ENCODE assay signal across 8 mouse cellular contexts in the genomic region with DNA sequence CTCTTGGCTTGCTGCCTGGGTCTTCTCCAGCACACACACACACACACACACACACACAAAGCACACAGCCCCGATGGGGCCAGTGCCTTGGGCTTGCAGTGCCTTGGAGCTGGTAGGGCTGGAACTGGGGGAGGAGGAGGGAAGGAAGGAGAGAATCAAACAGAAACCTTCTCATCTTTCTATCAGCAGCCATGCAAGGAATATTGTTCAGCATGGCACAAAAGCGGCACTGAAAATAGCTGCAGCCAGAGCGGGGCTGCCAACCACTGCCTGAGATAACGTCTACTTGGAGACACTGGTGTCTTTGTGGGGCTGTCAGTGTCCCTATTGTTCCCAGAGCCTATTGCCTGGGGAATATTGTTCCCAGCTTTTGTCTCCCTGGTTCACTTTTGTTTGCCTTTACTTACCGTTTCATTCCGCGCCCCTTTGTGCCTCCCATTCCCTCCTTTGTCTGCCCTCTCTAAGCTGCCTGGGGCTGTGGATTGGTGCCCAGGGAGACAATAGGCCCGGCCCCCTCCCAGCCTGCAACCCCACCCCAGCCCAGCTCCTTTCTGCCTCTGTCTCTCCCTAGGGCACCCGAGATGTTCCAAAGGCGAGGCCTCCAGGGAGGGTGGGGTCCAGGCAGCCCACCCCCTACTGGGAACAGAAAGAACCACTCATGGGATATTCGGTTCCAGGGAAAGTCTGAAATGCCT.
DNase-seq lines count a peak whose midpoint lies in the region; ATAC-seq and TF ChIP-seq lines count a peak whose summit lies in the region.

No protein-coding gene starts in this region.

- H3K9me3 ChIP-seq in hindbrain, postnatal 0 days (ENCODE audit: low read length), result no peaks in the 10 kb centered on the region
- no peaks in the 10 kb centered on the region for H3K9me3 ChIP-seq in stomach, embryonic 15.5 days

- peak overlapping the region; percentile 56 for H3K9ac ChIP-seq in hindbrain, postnatal 0 days (replicated peaks; ENCODE audit: low read length)
- H3K9ac ChIP-seq in stomach, embryonic 15.5 days, result peak overlapping the region; percentile 44; the same call in 1 of the 2 replicates

- peak; percentile 20 for DNase-seq in gastrocnemius, postnatal 14 days
- no peak for DNase-seq in gastrocnemius, adult 18-20 months (ENCODE audit: low spot score)
- DNase-seq in frontal cortex, adult 2 months (ENCODE audit: extremely low spot score in 1 of 2, low spot score in 1 of 2), result peak; percentile 1 to 43
- DNase-seq in hindbrain, postnatal 0 days (ENCODE audit: low spot score), result peak; percentile 59
- DNase-seq in left cerebral cortex, postnatal 36 days (ENCODE audit: low spot score in 2 of 2), result peak; percentile 15 to 22
- peak; percentile 83 for DNase-seq in mesoderm, embryonic 11.5 days (ENCODE audit: low read depth, low spot score)
- no peak for DNase-seq in cerebellum, adult 11-12 months

- H3K27me3 ChIP-seq in hindbrain, postnatal 0 days (ENCODE audit: insufficient read depth, low read length), result no peaks in the 10 kb centered on the region
- no peaks in the 10 kb centered on the region for H3K27me3 ChIP-seq in stomach, embryonic 15.5 days (replicated peaks)

- TF ChIP-seq CTCF in hindbrain, postnatal 0 days (IDR thresholded peaks at IDR 0.05; ENCODE audit: low read depth), result no peak

- H3K4me2 ChIP-seq in hindbrain, postnatal 0 days (ENCODE audit: low read depth, low read length), result peak overlapping the region; percentile 78
- H3K4me2 ChIP-seq in stomach, embryonic 15.5 days, result peak overlapping the region; percentile 80

- peaks cover 17% of the 10 kb centered on the region; the same call in 1 of the 2 replicates for H3K4me1 ChIP-seq in hindbrain, postnatal 0 days (ENCODE audit: insufficient read depth, low read length)
- peaks cover 21% of the 10 kb centered on the region for H3K4me1 ChIP-seq in stomach, embryonic 15.5 days

- intact Hi-C loops in gastrocnemius, postnatal 14 days (cut with DNase I; ENCODE audit: low total_unique reads), result loop anchor here (10.0 kb wide), 1 partner anchor 108 kb away; no protein-coding TSS in a partner anchor
- intact Hi-C loops in left cerebral cortex, postnatal 36 days (cut with DNase I), result loop anchor here (10.0 kb wide), 1 partner anchor 68 kb away; a partner anchor contains a TSS

- no peaks in the 10 kb centered on the region for H3K36me3 ChIP-seq in hindbrain, postnatal 0 days (ENCODE audit: insufficient read depth, low read length)
- no peaks in the 10 kb centered on the region for H3K36me3 ChIP-seq in stomach, embryonic 15.5 days

- WGBS in hindbrain, postnatal 0 days, result 2% methylated on average over 11 of the region's 11 CpGs
- WGBS in stomach, embryonic 15.5 days, result 13% methylated on average over 11 of the region's 11 CpGs

- ATAC-seq in hindbrain, postnatal 0 days, result peak; percentile 84
- ATAC-seq in stomach, embryonic 15.5 days (ENCODE audit: insufficient read depth, low FRiP score, low read depth), result peak; percentile 57

- peak overlapping the region; percentile 35 for H3K4me3 ChIP-seq in hindbrain, postnatal 0 days (ENCODE audit: low read length)
- H3K4me3 ChIP-seq in stomach, embryonic 15.5 days (replicated peaks), result peak overlapping the region; percentile 35

- H3K27ac ChIP-seq in hindbrain, postnatal 0 days, result peak overlapping the region; percentile 74
- H3K27ac ChIP-seq in stomach, embryonic 15.5 days, result peak overlapping the region; percentile 68

Comparison
In these comparisons a context has a peak if more than half of its experiments do, and no peak if none do; other contexts are left out.
1. DNase-seq: peak in gastrocnemius, postnatal 14 days (single experiment), frontal cortex, adult 2 months (2 of 2), hindbrain, postnatal 0 days (single experiment), left cerebral cortex, postnatal 36 days (2 of 2) and mesoderm, embryonic 11.5 days (single experiment); none in gastrocnemius, adult 18-20 months (single experiment) and cerebellum, adult 11-12 months (single experiment).